Mouse (Mus musculus): ENCODE results near the gene Rab6b. TPM values are rescaled to one million over a fixed set of nuclear protein-coding genes. Genes with fewer than 3 reads are reported as not detected.

Rab6b gene
- polyA plus RNA-seq, 1 experiment from 2014 or later = 5.2 TPM

DNA sequence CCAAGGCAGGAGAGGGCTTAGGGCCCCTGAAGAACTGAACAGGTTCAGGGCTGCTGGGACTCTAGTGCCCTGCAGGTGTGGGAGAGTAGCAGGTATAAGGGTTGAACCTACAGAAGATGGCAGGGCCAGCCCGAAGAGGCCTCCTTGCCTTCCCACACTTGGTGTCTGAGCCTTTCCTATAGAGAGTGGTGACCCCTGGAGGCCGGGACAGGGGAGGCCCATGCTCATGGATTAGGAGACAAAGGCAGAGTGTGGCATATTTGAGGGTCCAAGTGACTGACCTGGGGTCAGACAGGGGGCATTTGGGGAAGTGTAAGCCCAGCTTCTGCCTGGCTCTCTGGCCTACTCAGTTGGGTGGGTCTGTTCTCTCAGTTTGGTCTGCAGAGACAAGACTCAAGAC, 8.6 kb downstream of the Rab6b start:
- no peak overlapping the region for H3K9ac ChIP-seq
- ATAC-seq (replicated peaks; ENCODE audit: low FRiP score) = 0 out of 2 replicates have a peak, but pooled peaks have one; percentile 33
- H3K36me3 ChIP-seq = no peaks in the 10 kb centered on the region
- no peaks in the 10 kb centered on the region for H3K4me1 ChIP-seq
- H3K4me3 ChIP-seq (replicated peaks) = no peak overlapping the region
- 55% methylated on average over 2 of the region's 2 CpGs for WGBS
- H3K9me3 ChIP-seq (replicated peaks) = no peaks in the 10 kb centered on the region
- no peak overlapping the region for H3K27ac ChIP-seq
- H3K4me2 ChIP-seq = no peak overlapping the region
- H3K27me3 ChIP-seq = peaks cover 4% of the 10 kb centered on the region; the same call in 1 of the 2 replicates

DNA sequence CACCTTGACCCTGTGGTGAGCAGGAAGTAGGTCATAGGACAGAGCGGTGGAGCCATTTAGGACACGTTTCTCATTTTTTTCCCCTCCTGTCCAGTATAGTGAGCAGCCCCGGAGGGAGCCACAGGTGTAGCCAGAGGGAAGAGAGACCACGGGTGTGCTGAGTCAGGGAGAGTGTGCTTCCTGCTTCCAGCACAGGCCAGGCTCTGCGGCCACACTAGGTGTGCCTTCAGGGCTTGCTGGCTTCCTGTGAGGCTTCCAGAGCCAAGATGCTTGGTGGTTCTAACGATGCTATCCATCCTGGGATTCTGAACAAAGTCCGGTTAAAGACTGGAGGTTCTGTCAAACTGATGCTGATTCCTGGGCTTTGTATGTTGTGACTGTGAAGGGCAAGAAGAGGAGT, 10.0 kb downstream of the Rab6b start:
- Histone ChIP-seq H3K36me3 (no peaks in the 10 kb centered on the region), H3K4me2 (no peak overlapping the region), H3K9me3 (replicated peaks) (no peaks in the 10 kb centered on the region), H3K4me1 (no peaks in the 10 kb centered on the region), H3K27ac (no peak overlapping the region), H3K9ac (no peak overlapping the region), H3K27me3 (no peaks in the 10 kb centered on the region), H3K4me3 (replicated peaks) (no peak overlapping the region)
- no peak for ATAC-seq (replicated peaks; ENCODE audit: low FRiP score)
- 79% methylated on average over 7 of the region's 7 CpGs for WGBS

DNA sequence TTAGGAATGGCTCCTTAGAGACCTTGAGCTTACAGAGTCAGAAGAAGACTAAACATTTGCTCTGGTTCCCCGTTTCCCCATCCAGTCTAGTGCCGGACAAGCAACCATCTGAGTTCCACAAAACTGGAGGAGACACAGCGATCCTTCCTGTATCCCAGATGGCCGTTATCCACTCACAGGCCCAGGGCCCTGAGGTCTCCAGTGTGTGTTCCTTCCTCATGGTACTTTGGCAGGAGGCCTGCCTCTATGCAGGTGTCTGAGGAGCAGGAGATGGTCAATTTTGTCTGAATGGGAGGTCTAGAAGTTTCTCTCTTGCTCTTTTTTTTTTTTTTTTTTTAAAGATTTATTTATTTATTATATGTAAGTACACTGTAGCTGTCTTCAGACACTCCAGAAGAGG, 13.2 kb downstream of the Rab6b start:
- H3K36me3 ChIP-seq = no peaks in the 10 kb centered on the region
- no peak overlapping the region for H3K4me2 ChIP-seq
- no peak overlapping the region for H3K9ac ChIP-seq
- ATAC-seq (replicated peaks; ENCODE audit: low FRiP score) = no peak
- 93% methylated on average over 4 of the region's 4 CpGs for WGBS
- no peak overlapping the region for H3K4me3 ChIP-seq (replicated peaks)
- no peaks in the 10 kb centered on the region for H3K27me3 ChIP-seq
- no peaks in the 10 kb centered on the region for H3K9me3 ChIP-seq (replicated peaks)
- H3K4me1 ChIP-seq = no peaks in the 10 kb centered on the region
- no peak overlapping the region for H3K27ac ChIP-seq

- Histone ChIP-seq H3K27me3 (no peaks in the 10 kb centered on the region), H3K27ac (no peak overlapping the region), H3K36me3 (no peaks in the 10 kb centered on the region), H3K4me2 (no peak overlapping the region), H3K9me3 (replicated peaks) (no peaks in the 10 kb centered on the region), H3K4me3 (replicated peaks) (no peak overlapping the region), H3K4me1 (peaks cover 11% of the 10 kb centered on the region; the same call in 1 of the 2 replicates), H3K9ac (no peak overlapping the region)
- 51% methylated on average over 6 of the region's 6 CpGs for WGBS
- ATAC-seq (replicated peaks; ENCODE audit: low FRiP score) = no peak
Measured at GRCm38 (mm10) chr9:103133493-103134124, 22.0 kb downstream of the Rab6b start.

- H3K4me1 ChIP-seq = peaks cover 11% of the 10 kb centered on the region; the same call in 1 of the 2 replicates
- H3K4me3 ChIP-seq (replicated peaks) = no peak overlapping the region
- ATAC-seq (replicated peaks; ENCODE audit: low FRiP score) = peak; percentile 30; the same call in 1 of the 2 replicates
- no peak overlapping the region for H3K4me2 ChIP-seq
- H3K27ac ChIP-seq = no peak overlapping the region
- H3K27me3 ChIP-seq = no peaks in the 10 kb centered on the region
- H3K36me3 ChIP-seq = no peaks in the 10 kb centered on the region
- H3K9me3 ChIP-seq (replicated peaks) = no peaks in the 10 kb centered on the region
- 34% methylated on average over 9 of the region's 9 CpGs for WGBS
- H3K9ac ChIP-seq = no peak overlapping the region
Measured at GRCm38 (mm10) chr9:103134450-103135030, 23.0 kb downstream of the Rab6b start.

DNA sequence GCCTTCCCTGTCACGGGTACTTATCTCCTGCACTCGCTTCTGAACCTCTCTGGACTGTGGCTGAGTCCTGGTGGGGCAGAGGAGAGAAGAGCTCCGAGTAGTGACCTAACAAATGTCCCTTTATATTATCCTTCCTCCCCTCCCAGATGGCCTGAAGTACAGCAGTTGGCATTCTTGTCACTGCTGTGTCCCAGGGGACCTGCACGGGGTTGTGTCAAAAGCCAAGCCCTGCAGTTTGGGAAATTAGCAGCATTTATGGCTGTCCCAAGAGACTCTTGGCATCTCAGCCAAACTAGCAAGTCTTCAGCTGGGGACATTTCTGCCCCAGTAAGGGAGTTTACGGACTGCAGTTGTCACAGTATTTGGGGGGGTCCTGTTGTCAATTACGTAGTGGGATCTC, 27.9 kb downstream of the Rab6b start:
- H3K4me2 ChIP-seq = no peak overlapping the region
- H3K27ac ChIP-seq = no peak overlapping the region
- H3K27me3 ChIP-seq = no peaks in the 10 kb centered on the region
- ATAC-seq (replicated peaks; ENCODE audit: low FRiP score) = no peak
- H3K9me3 ChIP-seq (replicated peaks) = no peaks in the 10 kb centered on the region; the same call in 1 of the 2 replicates
- H3K36me3 ChIP-seq = no peaks in the 10 kb centered on the region
- 53% methylated on average over 6 of the region's 6 CpGs for WGBS
- peaks cover 5% of the 10 kb centered on the region; the same call in 1 of the 2 replicates for H3K4me1 ChIP-seq
- no peak overlapping the region for H3K9ac ChIP-seq
- no peak overlapping the region for H3K4me3 ChIP-seq (replicated peaks)

DNA sequence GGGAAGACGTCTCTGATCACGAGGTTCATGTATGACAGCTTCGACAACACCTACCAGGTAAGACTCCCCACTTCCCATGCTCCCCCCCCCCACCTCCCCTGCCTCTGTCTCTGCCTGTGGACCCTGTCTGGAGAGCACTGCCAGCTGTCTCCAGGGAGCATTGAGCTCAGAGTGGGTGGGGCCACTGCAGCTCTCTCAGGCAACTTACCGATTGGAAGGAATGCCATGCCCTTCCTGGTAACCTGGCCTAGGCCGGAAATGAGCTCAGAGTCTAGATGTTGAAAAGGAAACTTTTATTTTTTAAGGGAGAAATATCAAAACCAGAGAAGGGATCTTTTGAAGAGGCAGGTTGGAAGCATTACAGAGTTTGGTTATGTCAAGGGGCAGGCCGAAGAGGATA, 28.8 kb downstream of the Rab6b start:
- 87% methylated on average over 6 of the region's 6 CpGs for WGBS
- Histone ChIP-seq H3K4me2 (no peak overlapping the region), H3K36me3 (no peaks in the 10 kb centered on the region), H3K4me3 (replicated peaks) (no peak overlapping the region), H3K4me1 (no peaks in the 10 kb centered on the region; the same call in 1 of the 2 replicates), H3K9ac (no peak overlapping the region), H3K27me3 (no peaks in the 10 kb centered on the region), H3K9me3 (replicated peaks) (no peaks in the 10 kb centered on the region; the same call in 1 of the 2 replicates), H3K27ac (no peak overlapping the region)
- no peak for ATAC-seq (replicated peaks; ENCODE audit: low FRiP score)

- Histone ChIP-seq H3K27me3 (no peaks in the 10 kb centered on the region), H3K4me3 (replicated peaks) (no peak overlapping the region), H3K36me3 (no peaks in the 10 kb centered on the region), H3K9me3 (replicated peaks) (no peaks in the 10 kb centered on the region; the same call in 1 of the 2 replicates), H3K4me2 (no peak overlapping the region), H3K9ac (no peak overlapping the region), H3K27ac (no peak overlapping the region), H3K4me1 (no peaks in the 10 kb centered on the region; the same call in 1 of the 2 replicates)
- ATAC-seq (replicated peaks; ENCODE audit: low FRiP score) = no peak
- WGBS = 63% methylated on average over 7 of the region's 7 CpGs
Measured at GRCm38 (mm10) chr9:103141266-103141665, 29.7 kb downstream of the Rab6b start.

DNA sequence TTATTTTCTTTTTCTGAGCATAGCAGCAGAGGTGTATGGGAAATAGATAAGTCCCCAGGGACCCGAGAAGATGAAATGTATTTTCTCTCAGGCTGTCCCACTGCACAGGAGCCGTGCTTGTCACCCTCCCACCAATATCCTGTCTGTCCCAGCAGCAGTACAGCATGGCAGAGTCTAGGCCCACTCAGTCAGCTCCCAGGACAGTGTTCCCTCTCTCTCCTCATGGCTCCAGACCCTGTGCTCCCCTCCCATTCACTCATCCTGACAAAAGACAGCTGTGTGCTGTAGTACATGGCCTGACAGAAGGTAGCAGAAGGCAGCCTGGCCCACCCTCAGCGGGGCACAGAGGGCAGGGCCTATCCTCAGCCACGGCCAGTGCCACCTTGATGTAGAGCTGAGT, 32.3 kb downstream of the Rab6b start:
- Histone ChIP-seq H3K36me3 (no peaks in the 10 kb centered on the region), H3K9ac (no peak overlapping the region), H3K4me2 (no peak overlapping the region), H3K4me1 (peaks cover 8% of the 10 kb centered on the region), H3K4me3 (replicated peaks) (no peak overlapping the region), H3K27ac (no peak overlapping the region), H3K27me3 (no peaks in the 10 kb centered on the region), H3K9me3 (replicated peaks) (no peaks in the 10 kb centered on the region; the same call in 1 of the 2 replicates)
- ATAC-seq (replicated peaks; ENCODE audit: low FRiP score) = 0 out of 2 replicates have a peak, but pooled peaks have one; percentile 45
- 27% methylated on average over 4 of the region's 4 CpGs for WGBS

GRCm38 (mm10) chr9:103145351-103145750, 33.8 kb downstream of the Rab6b start:
- H3K27ac ChIP-seq = no peak overlapping the region
- no peak overlapping the region for H3K4me2 ChIP-seq
- WGBS = 41% methylated on average over 5 of the region's 5 CpGs
- H3K4me3 ChIP-seq (replicated peaks) = no peak overlapping the region
- H3K9ac ChIP-seq = no peak overlapping the region
- H3K36me3 ChIP-seq = no peaks in the 10 kb centered on the region
- H3K4me1 ChIP-seq = peaks cover 8% of the 10 kb centered on the region
- no peaks in the 10 kb centered on the region for H3K27me3 ChIP-seq
- ATAC-seq (replicated peaks; ENCODE audit: low FRiP score) = no peak
- H3K9me3 ChIP-seq (replicated peaks) = no peaks in the 10 kb centered on the region; the same call in 1 of the 2 replicates

- 85% methylated on average over 10 of the region's 10 CpGs for WGBS
- Histone ChIP-seq H3K9me3 (replicated peaks) (no peaks in the 10 kb centered on the region; the same call in 1 of the 2 replicates), H3K9ac (no peak overlapping the region), H3K36me3 (no peaks in the 10 kb centered on the region), H3K27me3 (no peaks in the 10 kb centered on the region), H3K4me1 (peaks cover 8% of the 10 kb centered on the region), H3K27ac (no peak overlapping the region), H3K4me2 (no peak overlapping the region), H3K4me3 (replicated peaks) (no peak overlapping the region)
- ATAC-seq (replicated peaks; ENCODE audit: low FRiP score) = no peak
Measured at GRCm38 (mm10) chr9:103146257-103146656, 34.7 kb downstream of the Rab6b start.

GRCm38 (mm10) chr9:103146703-103147102, 35.1 kb downstream of the Rab6b start:
- WGBS = 35% methylated on average over 9 of the region's 9 CpGs
- H3K27me3 ChIP-seq = no peaks in the 10 kb centered on the region
- H3K4me2 ChIP-seq = no peak overlapping the region
- H3K27ac ChIP-seq = no peak overlapping the region
- no peak overlapping the region for H3K4me3 ChIP-seq (replicated peaks)
- peaks cover 8% of the 10 kb centered on the region for H3K4me1 ChIP-seq
- H3K9ac ChIP-seq = no peak overlapping the region
- no peak for ATAC-seq (replicated peaks; ENCODE audit: low FRiP score)
- no peaks in the 10 kb centered on the region for H3K36me3 ChIP-seq
- no peaks in the 10 kb centered on the region for H3K9me3 ChIP-seq (replicated peaks)
